ENCODE assay signal across 8 mouse cellular contexts in genomic region chr17:45506700-45507189, GRCm38 (mm10). TPM values are rescaled to one million over a fixed set of nuclear protein-coding genes. Genes with fewer than 3 reads are reported as not detected.
DNase-seq lines count a peak whose midpoint lies in the region; ATAC-seq and TF ChIP-seq lines count a peak whose summit lies in the region.

TSS of gene Aars2 (plus strand) at chr17:45506841.

- H3K9ac ChIP-seq in heart, embryonic 15.5 days, result peak within 1 kb of the TSS; percentile 92
- H3K9ac ChIP-seq in liver, embryonic 14.5 days (replicated peaks), result peak within 1 kb of the TSS; percentile 70
- H3K9ac ChIP-seq in neural tube, embryonic 11.5 days (ENCODE audit: low read length), result peak within 1 kb of the TSS; percentile 78
- peak within 1 kb of the TSS; percentile 76 for H3K9ac ChIP-seq in stomach, postnatal 0 days (ENCODE audit: low read length)

- peak; percentile 81 for DNase-seq in c-Kit-negative CD71-positive TER-119-positive erythroid progenitor cells, embryonic 14.5 days (ENCODE audit: low read depth, low spot score)
- DNase-seq in fibroblast of lung, adult 2 months (ENCODE audit: low read depth), result peak; percentile 82
- DNase-seq in kidney, postnatal 25 days, result peak; percentile 96 to 98
- DNase-seq in liver, embryonic 14.5 days (ENCODE audit: low read depth in 3 of 3, low spot score in 3 of 3), result peak; percentile 80 to 83 (median 81)
- peak; percentile 96 for DNase-seq in neural tube, embryonic 11.5 days (ENCODE audit: low spot score)
- DNase-seq in stomach, postnatal 0 days (ENCODE audit: low spot score), result peak; percentile 95

- peaks cover 23% of the 10 kb centered on the region for H3K36me3 ChIP-seq in heart, embryonic 15.5 days
- H3K36me3 ChIP-seq in liver, embryonic 14.5 days (replicated peaks; ENCODE audit: control insufficient read depth, insufficient read depth, low read depth), result no peaks in the 10 kb centered on the region
- no peaks in the 10 kb centered on the region for H3K36me3 ChIP-seq in neural tube, embryonic 11.5 days (ENCODE audit: control insufficient read depth, insufficient read depth, low read length)
- 0 out of 2 replicates have a peak, but pooled peaks cover 4% of the 10 kb centered on the region for H3K36me3 ChIP-seq in stomach, postnatal 0 days (ENCODE audit: control insufficient read depth, insufficient read depth, low read length)

- peaks cover 17% of the 10 kb centered on the region for H3K4me1 ChIP-seq in heart, embryonic 15.5 days (replicated peaks)
- H3K4me1 ChIP-seq in liver, embryonic 14.5 days (replicated peaks; ENCODE audit: control insufficient read depth in 2 of 2, insufficient read depth in 2 of 2, low read length in 1 of 2), result peaks cover 4% of the 10 kb centered on the region in 2 experiments; a peak in 3 of 4 replicates
- peaks cover 7% of the 10 kb centered on the region; the same call in 1 of the 2 replicates for H3K4me1 ChIP-seq in neural tube, embryonic 11.5 days (ENCODE audit: control insufficient read depth, insufficient read depth, low read length)
- peaks cover 2% of the 10 kb centered on the region; the same call in 1 of the 2 replicates for H3K4me1 ChIP-seq in stomach, postnatal 0 days (replicated peaks; ENCODE audit: control insufficient read depth, insufficient read depth)

- no peaks in the 10 kb centered on the region for H3K27me3 ChIP-seq in heart, embryonic 15.5 days
- H3K27me3 ChIP-seq in liver, embryonic 14.5 days (ENCODE audit: control insufficient read depth, insufficient read depth, low read length), result no peaks in the 10 kb centered on the region
- H3K27me3 ChIP-seq in neural tube, embryonic 11.5 days (ENCODE audit: control insufficient read depth, insufficient read depth, low read length), result no peaks in the 10 kb centered on the region
- H3K27me3 ChIP-seq in stomach, postnatal 0 days (ENCODE audit: control insufficient read depth, insufficient read depth, low read length), result no peaks in the 10 kb centered on the region

- H3K4me2 ChIP-seq in heart, embryonic 15.5 days, result peak within 1 kb of the TSS; percentile 61
- peak within 1 kb of the TSS; percentile 59 for H3K4me2 ChIP-seq in liver, embryonic 14.5 days (ENCODE audit: low read depth)
- H3K4me2 ChIP-seq in neural tube, embryonic 11.5 days (ENCODE audit: low read depth), result peak within 1 kb of the TSS; percentile 25
- H3K4me2 ChIP-seq in stomach, postnatal 0 days (replicated peaks; ENCODE audit: low read depth), result peak within 1 kb of the TSS; percentile 48

- under 1% methylated on average over 42 of the region's 42 CpGs for WGBS in heart, embryonic 15.5 days
- under 1% methylated on average over 42 of the region's 42 CpGs for WGBS in liver, embryonic 14.5 days (ENCODE audit: insufficient replicate concordance)
- under 1% methylated on average over 42 of the region's 42 CpGs for WGBS in neural tube, embryonic 11.5 days
- WGBS in stomach, postnatal 0 days, result under 1% methylated on average over 42 of the region's 42 CpGs

- peak within 1 kb of the TSS; percentile 94 for H3K27ac ChIP-seq in heart, embryonic 15.5 days
- H3K27ac ChIP-seq in liver, embryonic 14.5 days, result no peak within 1 kb of the TSS
- peak within 1 kb of the TSS; percentile 70; the same call in 1 of the 2 replicates for H3K27ac ChIP-seq in neural tube, embryonic 11.5 days (ENCODE audit: low read depth, low read length)
- peak within 1 kb of the TSS; percentile 78 for H3K27ac ChIP-seq in stomach, postnatal 0 days (replicated peaks)

- peak; percentile 92 for TF ChIP-seq CTCF in liver, embryonic 14.5 days (IDR thresholded peaks at IDR 0.05; ENCODE audit: low read depth)
- TF ChIP-seq CTCF in stomach, postnatal 0 days (IDR thresholded peaks at IDR 0.05; ENCODE audit: low read depth), result peak; percentile 93

- peak; percentile 47; the same call in 1 of the 2 replicates for TF ChIP-seq EP300 in liver, embryonic 14.5 days (IDR thresholded peaks at IDR 0.05; ENCODE audit: low read depth)
- TF ChIP-seq EP300 in stomach, postnatal 0 days (optimal IDR thresholded peaks at IDR 0.05), result peak; percentile 39

- peak within 1 kb of the TSS; percentile 95 for H3K4me3 ChIP-seq in heart, embryonic 15.5 days
- peak within 1 kb of the TSS; percentile 72 to 88 for H3K4me3 ChIP-seq in liver, embryonic 14.5 days (ENCODE audit: insufficient read depth in 1 of 2, low read depth in 2 of 2, low read length in 2 of 2)
- peak within 1 kb of the TSS; percentile 78 for H3K4me3 ChIP-seq in neural tube, embryonic 11.5 days (ENCODE audit: low read depth, low read length)
- peak within 1 kb of the TSS; percentile 80 for H3K4me3 ChIP-seq in stomach, postnatal 0 days (ENCODE audit: low read depth, low read length)

- H3K9me3 ChIP-seq in heart, embryonic 15.5 days (replicated peaks), result no peaks in the 10 kb centered on the region
- no peaks in the 10 kb centered on the region for H3K9me3 ChIP-seq in liver, embryonic 14.5 days (ENCODE audit: control insufficient read depth, low read length)
- no peaks in the 10 kb centered on the region for H3K9me3 ChIP-seq in neural tube, embryonic 11.5 days (ENCODE audit: control insufficient read depth, low read length)
- no peaks in the 10 kb centered on the region for H3K9me3 ChIP-seq in stomach, postnatal 0 days (ENCODE audit: control insufficient read depth, low read length)

- peak; percentile 97 for ATAC-seq in CD4-positive, CD25-positive, alpha-beta regulatory T cell, adult 4 months
- peak; percentile 85 for ATAC-seq in heart, embryonic 15.5 days (replicated peaks; ENCODE audit: insufficient number of reproducible peaks, insufficient read depth, low FRiP score, low read depth)
- peak; percentile 92 for ATAC-seq in liver, embryonic 14.5 days (ENCODE audit: insufficient read depth)
- peak; percentile 91 for ATAC-seq in neural tube, embryonic 11.5 days (ENCODE audit: insufficient read depth, low FRiP score, low TSS enrichment)
- peak; percentile 94 for ATAC-seq in stomach, postnatal 0 days (ENCODE audit: low FRiP score, low TSS enrichment)

RNA-seq across cellular contexts. Expression of gene Aars2, which starts in this region (rescaled TPM):
- 1 to 10 TPM; 2.4 to 5.1 TPM for polyA plus RNA-seq in CD4-positive, CD25-positive, alpha-beta regulatory T cell, adult 4 months (2017; shearing (Covaris generic))
- 19.2 and 22.5 TPM in 2 replicates for polyA plus RNA-seq in heart, embryonic 15.5 days (2015; fragmentation: Nextera tagmentation; extraction: Ambion mirVana)
- polyA plus RNA-seq in liver, embryonic 14.5 days (2012; rRNA removed), result 4.6 TPM in 2 replicates
- polyA plus RNA-seq in liver, embryonic 14.5 days (2014; fragmentation: Nextera tagmentation; extraction: Ambion mirVana), result 3.3 and 4.0 TPM in 2 replicates
- polyA plus RNA-seq in neural tube, embryonic 11.5 days (2014; fragmentation: Nextera tagmentation; extraction: Ambion mirVana), result 18.6 and 19.0 TPM in 2 replicates
- 5.7 and 6.1 TPM in 2 replicates for polyA plus RNA-seq in stomach, postnatal 0 days (2015; fragmentation: Nextera tagmentation; extraction: Ambion mirVana)
